8 mouse cellular contexts compared by ENCODE assay signal in genomic region chr2:126151855-126152571, GRCm38 (mm10). TPM values are rescaled to one million over a fixed set of nuclear protein-coding genes. Genes with fewer than 3 reads are reported as not detected.
DNase-seq lines count a peak whose midpoint lies in the region; ATAC-seq lines count a peak whose summit lies in the region.

Fam227b (minus strand) TSS chr2:126152004.
Dtwd1 (plus strand) TSS chr2:126152141.

- peak within 1 kb of the TSS; percentile 80 for H3K4me3 ChIP-seq in hindbrain, embryonic 15.5 days

- peak; percentile 98 for DNase-seq in T-cell, adult 2 months (ENCODE audit: low spot score)
- peak; percentile 96 to 98 for DNase-seq in cerebellum, postnatal 36 days
- peak; percentile 98 to 99 for DNase-seq in frontal cortex, postnatal 36 days (ENCODE audit: low spot score in 2 of 2)
- DNase-seq in left cerebral cortex, adult 11 months (ENCODE audit: low spot score), result peak; percentile 95
- peak; percentile 99 for DNase-seq in lung, postnatal 4 days
- peak; percentile 97 for DNase-seq in retina, postnatal 7 days (ENCODE audit: low read depth, low spot score)
- peak; percentile 99 for DNase-seq in urinary bladder, adult 2 months (ENCODE audit: low spot score)

- H3K27ac ChIP-seq in hindbrain, embryonic 15.5 days (replicated peaks), result peak within 1 kb of the TSS; percentile 91

- peaks cover 12% of the 10 kb centered on the region for H3K4me1 ChIP-seq in hindbrain, embryonic 15.5 days (replicated peaks)

- H3K9me3 ChIP-seq in hindbrain, embryonic 15.5 days, result no peaks in the 10 kb centered on the region

- peaks cover 5% of the 10 kb centered on the region; the same call in 1 of the 2 replicates for H3K36me3 ChIP-seq in hindbrain, embryonic 15.5 days

- peak; percentile 100 for ATAC-seq in hindbrain, embryonic 15.5 days (ENCODE audit: low FRiP score, low read depth)

- peak within 1 kb of the TSS; percentile 85 for H3K9ac ChIP-seq in hindbrain, embryonic 15.5 days

- peak within 1 kb of the TSS; percentile 56 for H3K4me2 ChIP-seq in hindbrain, embryonic 15.5 days

- WGBS in hindbrain, embryonic 15.5 days, result under 1% methylated on average over 56 of the region's 57 CpGs

- no peaks in the 10 kb centered on the region for H3K27me3 ChIP-seq in hindbrain, embryonic 15.5 days

RNA-seq across cellular contexts. Expression of gene Fam227b, which starts in this region (rescaled TPM):
- not detected in 2 replicates for polyA plus RNA-seq in hindbrain, embryonic 15.5 days (2015; fragmentation: Nextera tagmentation; extraction: Ambion mirVana)
- 0.03 and 0.07 TPM in 2 replicates for polyA plus RNA-seq in urinary bladder, adult 2 months (2012; rRNA removed)

RNA-seq across cellular contexts. Expression of gene Dtwd1, which starts in this region (rescaled TPM):
- polyA plus RNA-seq in hindbrain, embryonic 15.5 days (2015; fragmentation: Nextera tagmentation; extraction: Ambion mirVana), result 16.1 and 16.7 TPM in 2 replicates
- 14.1 and 15.6 TPM in 2 replicates for polyA plus RNA-seq in urinary bladder, adult 2 months (2012; rRNA removed)

Comparison
In these comparisons a context has a peak if more than half of its experiments do, and no peak if none do; other contexts are left out.
1. Peak in every context shown above with its lines: DNase-seq, ATAC-seq, H3K4me3 ChIP-seq and H3K27ac ChIP-seq.